Mouse (Mus musculus) liver, embryonic 14.5 days (tissue): ENCODE results near the gene Prpf8.

Experiments
- CTCF ChIP-seq: IDR thresholded peaks from 2 replicates; pipeline ENCODE4 v1.5.1; 2016; ENCODE audit warnings: antibody characterized with exemption, low read depth, control low read depth
- EP300 ChIP-seq: IDR thresholded peaks from 2 replicates; pipeline ENCODE4 v1.6.1; 2016; ENCODE audit warnings: antibody characterized with exemption, low read depth

DNA sequence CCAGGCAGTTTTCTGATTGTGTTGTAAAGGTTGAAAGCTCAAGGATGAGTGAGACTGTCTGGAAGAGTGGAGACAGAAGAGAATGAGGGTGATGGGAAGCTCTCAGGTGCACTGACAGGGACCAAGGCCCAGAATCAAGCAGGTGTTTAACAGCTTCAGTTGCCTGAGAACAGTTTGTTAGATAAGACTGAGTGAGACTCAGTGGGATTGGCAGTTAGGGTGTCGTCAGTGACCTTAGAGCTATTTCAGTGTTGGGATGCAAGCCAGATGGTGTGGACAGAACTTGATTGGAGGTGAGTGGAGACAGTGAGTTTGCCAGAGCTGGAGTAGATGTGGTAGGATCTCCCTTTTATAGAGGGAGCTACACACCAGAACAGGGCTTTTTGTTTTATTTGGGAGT, 11.5 kb downstream of the Prpf8 start:
- TF ChIP-seq CTCF = no peak
- no peak for TF ChIP-seq EP300
